Mouse (Mus musculus) brain, embryonic 14.5 days (tissue): ENCODE results near the gene Cacna2d1. TPM values are rescaled to one million over a fixed set of nuclear protein-coding genes. Genes with fewer than 3 reads are reported as not detected.

Source experiments
- DNase-seq: peaks from one replicate; pipeline ENCODE4 v3.0.0-alpha.2; 2011; ENCODE audit warnings: low read depth
- CTCF ChIP-seq: fragments of 200-500 bp; IDR thresholded peaks from 2 replicates; pipeline ENCODE4 v1.5.1; 2012; ENCODE audit warnings: inconsistent platforms, mild to moderate bottlenecking, moderate library complexity, borderline replicate concordance; ENCODE audit not compliant: insufficient read depth, insufficient read length; ENCODE audit errors: extremely low read depth
- POLR2A ChIP-seq: fragments of 200-500 bp; IDR thresholded peaks from 2 replicates; pipeline ENCODE4 v1.6.1; 2012; ENCODE audit warnings: mild to moderate bottlenecking, inconsistent platforms, borderline replicate concordance; ENCODE audit not compliant: poor library complexity, insufficient read depth, insufficient read length, severe bottlenecking; ENCODE audit errors: extremely low read depth
- polyA plus RNA-seq: library from polyadenylated mRNA; depleted of rRNA; stranded (reverse); fragments of >200 nt; gene quantifications from 2 replicates; pipeline ENCODE4 v1.2.3, GENCODE M21; 2012

Cacna2d1 gene
- polyA plus RNA-seq, 1 experiment = 43.3 TPM

- TF ChIP-seq CTCF (no peak), POLR2A (no peak)
- peak; percentile 74 for DNase-seq
Observed at GRCm38 (mm10) chr5:16087995-16088394, 153.5 kb downstream of the Cacna2d1 start.

GRCm38 (mm10) chr5:16092540-16092939 is 158.0 kb downstream of the Cacna2d1 start:
- DNase-seq = no peak
- no peak for TF ChIP-seq CTCF
- no peak for TF ChIP-seq POLR2A

GRCm38 (mm10) chr5:16093071-16093693 is 158.7 kb downstream of the Cacna2d1 start:
- peak; percentile 88 for DNase-seq
- TF ChIP-seq CTCF (no peak), POLR2A (no peak)

- TF ChIP-seq POLR2A = no peak
- TF ChIP-seq CTCF = no peak
- peak; percentile 79 for DNase-seq
Observed at GRCm38 (mm10) chr5:16095345-16095744, 160.9 kb downstream of the Cacna2d1 start.

- TF ChIP-seq CTCF = no peak
- no peak for TF ChIP-seq POLR2A
- DNase-seq = no peak
Observed at GRCm38 (mm10) chr5:16098766-16099165, 164.3 kb downstream of the Cacna2d1 start.

- no peak for DNase-seq
- no peak for TF ChIP-seq CTCF
- no peak for TF ChIP-seq POLR2A
Observed at GRCm38 (mm10) chr5:16101820-16102219, 167.3 kb downstream of the Cacna2d1 start.

- DNase-seq = no peak
- TF ChIP-seq POLR2A (no peak), CTCF (no peak)
Observed at GRCm38 (mm10) chr5:16105701-16106100, 171.2 kb downstream of the Cacna2d1 start.

GRCm38 (mm10) chr5:16110643-16111042 is 176.2 kb downstream of the Cacna2d1 start:
- DNase-seq = no peak
- no peak for TF ChIP-seq CTCF
- TF ChIP-seq POLR2A = no peak

- no peak for TF ChIP-seq POLR2A
- TF ChIP-seq CTCF = no peak
- DNase-seq = peak; percentile 72
Observed at GRCm38 (mm10) chr5:16113879-16114278, 179.4 kb downstream of the Cacna2d1 start.

GRCm38 (mm10) chr5:16121334-16121733 is 186.8 kb downstream of the Cacna2d1 start:
- DNase-seq = peak; percentile 15
- TF ChIP-seq POLR2A (no peak), CTCF (no peak)

GRCm38 (mm10) chr5:16122110-16122509 is 187.6 kb downstream of the Cacna2d1 start:
- DNase-seq = no peak
- TF ChIP-seq POLR2A = no peak
- TF ChIP-seq CTCF = no peak

GRCm38 (mm10) chr5:16134286-16135094 is 200.0 kb downstream of the Cacna2d1 start:
- DNase-seq = peak; percentile 94
- TF ChIP-seq CTCF = no peak

GRCm38 (mm10) chr5:16135986-16136385 is 201.5 kb downstream of the Cacna2d1 start:
- TF ChIP-seq POLR2A = no peak
- TF ChIP-seq CTCF = no peak
- DNase-seq = peak; percentile 56
